Mouse (Mus musculus): ENCODE measurements at regions not wholly inside any gene's neighbourhood (a gene's known extent, or its start where the extent isn't known, plus 50 kb on each side); places are given as distances from the start of the nearest gene placed in this dataset.

- DNase-seq (ENCODE audit: low read depth), result no peak
These were observed 218.3 kb downstream of the Myo1b start for GRCm38 (mm10) chr1:51697265-51698192.

DNA sequence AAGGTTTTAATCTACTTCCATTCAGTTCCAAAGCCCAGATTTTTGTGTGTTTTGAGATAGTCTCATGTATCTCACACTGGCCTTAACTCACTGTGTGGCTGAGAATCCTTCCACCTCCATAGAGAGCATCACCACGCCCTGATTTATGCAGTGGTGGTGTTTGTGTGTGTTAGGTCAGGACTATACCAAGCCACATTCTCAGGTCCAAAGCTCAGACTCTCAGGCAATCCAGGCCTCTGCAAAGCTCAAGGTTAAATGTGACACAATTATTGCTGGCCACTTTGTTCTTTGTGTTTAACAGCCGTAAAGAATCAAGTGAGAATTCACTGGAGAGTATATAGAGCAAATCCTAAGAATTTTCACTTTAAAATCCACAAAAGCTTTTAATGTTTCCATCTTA, 218.2 kb upstream of the Nabp1 start:
- DNase-seq (ENCODE audit: low read depth), result no peak

DNA sequence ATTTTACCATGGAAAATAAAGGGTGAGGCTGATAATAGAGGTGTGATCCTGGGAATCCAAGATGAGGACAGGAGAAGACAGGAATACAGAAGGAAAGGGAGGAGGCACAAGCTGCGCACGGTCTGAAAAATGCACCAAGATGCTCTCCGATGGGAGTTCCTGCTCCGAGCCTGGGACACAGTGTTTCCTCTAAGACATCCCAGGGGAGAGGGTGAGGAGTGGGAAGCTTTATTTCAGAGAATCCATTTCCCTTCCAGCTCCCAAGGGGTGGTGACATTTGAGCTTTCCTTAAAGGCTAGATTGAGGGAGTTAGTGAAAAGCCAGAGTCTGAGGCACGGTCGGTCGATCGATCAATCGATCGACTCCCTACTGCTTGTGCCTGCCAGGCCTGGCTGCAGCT, 212.7 kb upstream of the Nabp1 start:
- no peak for DNase-seq (ENCODE audit: low read depth)

GRCm38 (mm10) chr1:51689461-51690223, 211.4 kb upstream of the Nabp1 start:
- DNase-seq (ENCODE audit: low read depth), result no peak

DNA sequence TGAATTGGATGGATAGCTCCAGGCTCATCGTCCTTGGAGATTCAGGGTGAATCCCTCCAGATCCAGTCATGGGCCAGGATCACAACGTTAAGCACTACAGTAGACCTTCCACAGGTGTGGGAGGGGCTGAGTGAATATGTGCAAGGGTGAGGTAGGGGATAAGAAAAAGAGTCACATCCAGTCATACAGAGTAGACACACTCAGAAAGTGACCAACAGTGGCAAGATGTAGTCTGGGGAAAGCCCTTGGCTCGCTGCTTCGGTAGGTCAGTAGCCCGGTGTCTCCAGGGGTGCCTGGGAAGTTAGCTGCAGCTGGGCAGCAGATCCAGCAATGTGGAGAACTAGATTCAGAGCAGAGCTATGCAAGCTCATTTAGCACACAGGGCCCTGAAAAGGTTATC, 210.7 kb upstream of the Nabp1 start:
- DNase-seq (ENCODE audit: low read depth), result no peak

- DNase-seq (ENCODE audit: low read depth), result no peak
These were observed 210.0 kb upstream of the Nabp1 start for GRCm38 (mm10) chr1:51688224-51688545.

- DNase-seq (ENCODE audit: low read depth), result no peak
These were observed 209.4 kb upstream of the Nabp1 start for GRCm38 (mm10) chr1:51687484-51688223.

DNA sequence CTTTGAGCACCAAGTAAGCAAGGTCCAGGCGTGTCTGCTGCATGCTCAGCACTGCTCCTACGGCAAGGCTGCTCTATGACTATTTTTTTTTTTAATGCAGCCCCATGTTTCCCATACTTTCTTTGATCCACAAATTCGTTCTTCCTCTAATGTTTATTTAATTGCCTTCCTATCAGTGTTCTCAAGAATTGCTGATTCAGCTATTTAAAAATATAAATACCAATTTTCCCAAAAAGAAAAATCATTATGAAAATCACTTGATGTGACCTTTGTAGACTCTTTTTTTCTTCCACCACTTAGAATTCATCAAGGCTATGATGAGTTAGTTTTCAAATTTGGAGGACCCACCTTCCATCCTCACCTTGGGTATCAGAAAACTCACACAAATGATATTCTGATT, 208.5 kb upstream of the Nabp1 start:
- no peak for DNase-seq (ENCODE audit: low read depth)

DNA sequence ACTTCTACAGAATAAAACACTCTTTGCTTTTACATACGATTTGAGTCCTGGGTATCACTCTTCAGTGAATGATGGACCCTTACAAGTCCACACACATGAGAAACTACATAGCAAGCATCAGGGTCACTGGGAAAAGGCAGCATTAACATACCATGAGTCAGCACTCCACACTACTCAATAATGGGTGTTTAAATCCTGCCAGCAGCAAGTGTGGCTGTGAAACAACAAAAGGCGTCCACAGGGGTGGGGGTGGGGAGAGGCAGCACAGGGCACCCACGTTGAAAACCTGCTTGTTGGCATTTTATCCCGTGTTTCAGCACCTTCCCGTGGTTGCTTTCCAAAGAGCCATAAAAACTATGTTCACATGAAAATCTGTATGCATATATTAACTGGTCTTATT, 204.0 kb upstream of the Nabp1 start:
- DNase-seq (ENCODE audit: low read depth), result no peak

DNA sequence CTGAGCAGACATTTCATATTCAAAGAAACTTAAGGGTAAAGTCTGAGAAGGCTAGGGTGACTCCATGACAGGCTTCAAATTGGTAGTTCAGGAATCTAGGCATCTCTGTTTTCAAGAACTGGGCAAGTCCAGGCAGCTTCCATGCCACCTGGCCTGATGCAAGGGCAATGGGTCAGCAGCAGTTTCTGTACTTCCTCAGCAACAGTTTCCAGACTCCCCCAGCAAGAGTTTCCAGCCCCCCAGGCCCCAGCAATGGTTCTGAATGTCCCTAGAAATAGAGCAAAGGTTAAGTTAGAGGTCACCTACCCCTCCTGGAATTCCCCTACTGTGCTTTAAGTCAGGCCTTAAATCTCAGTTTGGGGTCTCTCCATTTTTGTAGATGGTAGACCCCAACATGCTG, 203.6 kb upstream of the Nabp1 start:
- DNase-seq (ENCODE audit: low read depth), result no peak

DNA sequence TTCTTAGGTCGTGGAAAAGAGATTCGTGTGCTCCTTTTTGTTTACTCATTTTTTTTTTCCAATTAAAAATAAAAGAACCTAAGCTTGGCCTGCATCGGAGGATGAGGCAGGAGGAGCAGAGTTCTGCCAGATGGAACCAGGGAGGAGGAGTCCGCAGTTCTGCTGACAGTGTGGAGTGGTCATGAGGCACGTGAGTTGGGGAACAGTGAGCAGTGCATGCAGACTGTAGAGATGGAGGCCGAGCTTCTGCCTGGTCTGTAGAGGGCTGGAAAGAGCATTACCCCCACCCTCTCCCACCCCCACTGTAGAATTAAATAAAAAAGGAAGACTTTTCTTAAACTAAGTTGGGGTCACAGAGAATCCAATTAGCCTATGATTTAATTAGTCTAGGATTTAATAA, 202.5 kb upstream of the Nabp1 start:
- no peak for DNase-seq (ENCODE audit: low read depth)

GRCm38 (mm10) chr1:51678290-51678928, 200.2 kb upstream of the Nabp1 start:
- no peak for DNase-seq (ENCODE audit: low read depth)

DNA sequence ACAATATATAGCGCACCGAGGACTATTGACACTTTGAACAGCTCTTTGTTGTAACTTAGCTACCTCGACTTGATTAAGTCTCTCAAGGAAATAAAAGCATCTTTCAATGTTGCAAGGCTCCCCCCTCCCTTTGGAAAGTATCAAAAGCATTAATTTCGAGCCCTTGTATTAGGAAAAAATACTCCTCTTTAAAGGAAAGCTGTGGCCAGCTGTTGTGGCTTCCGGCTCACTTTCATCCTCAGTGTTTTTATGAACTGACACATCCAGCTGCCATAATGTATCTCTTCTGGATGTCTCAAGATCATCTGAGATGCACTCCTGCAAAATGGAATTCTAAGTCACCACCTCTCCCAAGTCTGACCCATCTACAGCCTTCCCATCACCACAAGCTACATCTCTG, 199.6 kb upstream of the Nabp1 start:
- no peak for DNase-seq (ENCODE audit: low read depth)

DNA sequence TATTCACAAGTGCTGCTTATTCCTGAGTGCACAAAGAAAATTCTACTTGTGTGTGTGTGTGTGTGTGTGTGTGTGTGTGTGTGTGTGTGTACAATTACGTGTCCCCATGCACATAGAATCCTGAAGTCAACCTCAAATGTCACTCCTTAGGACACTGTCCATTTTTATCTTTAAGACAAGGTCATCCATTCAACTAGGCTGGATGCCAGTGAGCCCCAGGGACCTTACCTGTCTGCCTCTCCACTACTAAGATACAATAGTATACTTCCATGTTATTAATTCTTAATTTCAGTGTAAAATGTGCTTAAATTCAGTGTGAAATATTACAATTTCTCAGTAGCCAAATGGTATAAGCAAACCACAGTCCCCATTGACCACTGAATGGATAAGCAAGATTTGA, 193.5 kb upstream of the Nabp1 start:
- no peak for DNase-seq (ENCODE audit: low read depth)

GRCm38 (mm10) chr1:51671287-51671686, 193.1 kb upstream of the Nabp1 start:
- no peak for DNase-seq (ENCODE audit: low read depth)

DNA sequence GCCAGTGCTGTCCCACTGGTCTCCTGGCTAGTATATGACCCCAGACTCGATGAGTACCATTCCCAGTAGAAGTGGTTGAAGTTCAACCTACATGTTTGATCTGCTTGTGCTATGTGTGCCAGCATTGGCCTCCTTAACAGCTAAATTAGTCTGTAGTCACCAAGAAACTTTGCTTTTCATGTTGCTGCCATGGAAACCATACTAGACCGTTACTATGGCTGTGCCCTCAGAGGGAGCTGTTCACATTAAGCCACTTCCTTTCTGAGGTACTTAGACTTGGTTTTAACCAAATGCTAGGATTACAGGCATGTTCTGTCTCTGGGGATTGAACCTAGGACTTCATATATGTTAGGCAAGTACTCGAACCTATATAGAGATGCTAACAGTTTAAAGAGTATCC, 191.8 kb upstream of the Nabp1 start:
- DNase-seq (ENCODE audit: low read depth), result no peak

- no peak for DNase-seq (ENCODE audit: low read depth)
These were observed 190.7 kb upstream of the Nabp1 start for GRCm38 (mm10) chr1:51668881-51669280.

DNA sequence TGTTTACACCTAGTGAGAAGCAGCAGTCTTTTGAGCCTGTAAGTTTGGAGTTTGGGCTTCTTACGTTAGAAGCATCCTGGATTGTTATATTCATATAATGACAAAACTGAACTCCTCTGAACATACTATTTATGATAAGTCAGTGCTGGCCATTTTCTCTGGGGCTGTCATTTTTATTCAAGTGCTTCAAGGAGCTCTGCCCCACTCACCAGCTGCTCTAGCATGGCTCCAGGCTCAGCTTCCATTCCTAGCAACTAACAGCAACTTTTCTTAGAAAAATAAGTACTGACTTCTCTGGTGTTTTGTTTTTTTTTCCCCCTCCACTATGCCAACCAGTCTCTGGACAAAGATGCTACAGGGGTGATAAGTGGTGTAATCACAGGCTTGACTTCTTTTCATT, 182.3 kb upstream of the Nabp1 start:
- no peak for DNase-seq (ENCODE audit: low read depth)

- DNase-seq (ENCODE audit: low read depth), result no peak
These were observed 179.0 kb upstream of the Nabp1 start for GRCm38 (mm10) chr1:51657203-51657602.

GRCm38 (mm10) chr1:51650653-51650995, 172.4 kb upstream of the Nabp1 start:
- DNase-seq (ENCODE audit: low read depth), result no peak

DNA sequence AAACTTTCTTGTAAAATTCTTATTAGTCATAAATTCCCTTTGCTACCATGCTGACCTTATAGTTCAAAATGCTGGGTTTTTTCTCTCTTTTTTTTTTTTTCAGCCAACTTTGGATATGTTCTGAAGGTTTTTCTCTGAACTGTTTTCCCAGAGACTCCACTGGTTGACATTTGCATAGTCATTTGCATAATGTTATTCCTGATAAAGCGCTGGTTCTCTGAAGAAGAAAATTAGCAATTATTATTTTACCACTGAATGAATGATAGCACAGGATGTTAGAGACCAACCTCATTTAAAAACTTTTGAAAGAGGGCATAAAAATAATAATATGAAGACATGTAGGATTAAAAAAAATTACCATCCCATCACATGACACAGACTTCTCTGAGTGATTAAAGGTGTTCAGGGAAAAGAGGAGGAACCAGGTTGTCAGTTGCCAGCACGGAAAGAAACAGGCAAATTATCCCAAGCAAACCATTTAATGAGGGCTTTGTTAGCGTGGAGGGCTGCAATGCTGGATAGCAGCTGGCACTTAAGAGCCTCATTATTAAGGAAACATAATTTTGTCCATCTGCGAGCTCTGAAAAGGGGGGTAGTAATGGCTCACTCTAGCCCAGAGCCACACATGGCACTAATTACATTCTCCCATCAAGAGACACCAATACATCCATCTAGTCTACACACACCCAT, 171.9 kb upstream of the Nabp1 start:
- no peak for DNase-seq (ENCODE audit: low read depth)

DNA sequence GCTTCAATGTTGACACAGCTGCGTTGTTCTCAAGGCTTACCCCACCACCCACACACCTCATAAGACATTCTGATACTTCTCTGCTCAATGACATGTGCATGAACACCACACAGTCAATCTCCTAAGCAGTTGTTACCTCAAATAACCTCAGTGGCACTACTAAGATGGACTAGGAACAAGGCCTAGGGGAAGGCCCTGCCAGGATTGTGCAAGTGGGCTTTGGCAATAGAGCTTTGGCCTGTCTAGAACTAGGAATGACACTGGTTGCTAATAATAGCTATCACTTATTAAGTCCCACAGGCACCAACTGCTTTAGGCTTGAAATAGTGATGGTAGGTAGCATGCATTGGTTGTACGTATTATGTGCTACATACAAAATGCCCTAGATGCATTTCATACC, 169.7 kb upstream of the Nabp1 start:
- no peak for DNase-seq (ENCODE audit: low read depth)
